Mouse (Mus musculus): ENCODE data around the gene Epb41l2. TPM values are rescaled to one million over a fixed set of nuclear protein-coding genes. Genes with fewer than 3 reads are reported as not detected.

The Epb41l2 gene
- total RNA-seq, 2 experiments from 2014 or later, result 53.9 to 60.5 TPM

GRCm38 (mm10) chr10:25359959-25360811, 587 bp downstream of the Epb41l2 start:
- intact Hi-C loops (cut with DNase I), result loop anchor here (2.0 to 10.0 kb wide), 3 partner anchors 21 to 125 kb away; no protein-coding TSS in a partner anchor
- DNase-seq (ENCODE audit: low spot score), result peak; percentile 9

- no peak for DNase-seq (ENCODE audit: low spot score)
- intact Hi-C loops (cut with DNase I), result loop anchor here (10.0 kb wide), 1 partner anchor 123 kb away; no protein-coding TSS in a partner anchor
Observed at GRCm38 (mm10) chr10:25362235-25362634, 2.6 kb downstream of the Epb41l2 start.

GRCm38 (mm10) chr10:25365158-25365557, 5.6 kb downstream of the Epb41l2 start:
- intact Hi-C loops (cut with DNase I), result loop anchor here (10.0 kb wide), 1 partner anchor 120 kb away; no protein-coding TSS in a partner anchor
- no peak for DNase-seq (ENCODE audit: low spot score)

DNA sequence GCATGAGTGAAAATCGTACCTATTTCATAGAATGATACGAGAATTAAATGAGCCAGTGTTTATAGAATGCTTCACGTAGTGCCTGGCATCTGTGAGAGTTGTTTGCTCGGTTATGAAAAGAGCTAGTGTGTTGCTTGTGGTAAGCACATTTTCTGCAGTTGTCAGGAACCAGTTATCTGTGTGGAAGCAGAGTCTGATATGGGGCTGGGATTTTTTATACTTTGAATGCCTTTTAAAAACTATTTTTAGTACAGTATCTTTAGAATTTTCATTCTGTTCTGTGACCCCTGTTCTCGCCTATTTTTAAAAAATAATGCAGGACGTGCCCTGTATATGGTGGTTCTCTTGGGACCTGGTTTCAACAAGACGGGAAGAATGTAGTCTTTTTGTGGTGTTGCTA, 6.1 kb downstream of the Epb41l2 start:
- no peak for DNase-seq (ENCODE audit: low spot score)
- intact Hi-C loops (cut with DNase I), result loop anchor here (10.0 kb wide), 1 partner anchor 119 kb away; no protein-coding TSS in a partner anchor

- DNase-seq (ENCODE audit: low spot score), result no peak
- intact Hi-C loops (cut with DNase I), result loop anchor here (10.0 kb wide), 1 partner anchor 118 kb away; no protein-coding TSS in a partner anchor
Observed at GRCm38 (mm10) chr10:25366691-25367090, 7.1 kb downstream of the Epb41l2 start.

- intact Hi-C loops (cut with DNase I), result loop anchor here (2.0 to 10.0 kb wide), 2 partner anchors 18 to 116 kb away; no protein-coding TSS in a partner anchor
- DNase-seq (ENCODE audit: low spot score), result no peak
Observed at GRCm38 (mm10) chr10:25368928-25369327, 9.3 kb downstream of the Epb41l2 start.

DNA sequence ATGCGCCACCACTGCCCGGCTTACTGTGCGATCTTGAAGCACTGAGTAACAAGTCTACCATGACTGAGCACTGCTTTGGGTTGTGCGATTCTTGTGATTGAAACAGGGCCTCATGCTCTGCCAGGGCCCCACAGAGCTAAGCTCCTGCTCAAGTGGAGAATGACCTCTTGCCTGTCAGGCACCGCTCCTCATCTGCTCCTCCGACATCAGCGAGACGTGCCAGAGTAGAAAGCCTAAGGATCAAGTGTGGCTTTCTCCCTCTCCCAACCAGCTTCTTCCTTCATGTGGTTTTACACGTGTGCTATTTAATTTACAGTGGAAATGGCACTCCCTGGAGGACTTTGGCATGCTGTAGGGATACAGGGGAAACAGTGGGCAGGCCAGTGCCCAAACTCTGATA, 10.1 kb downstream of the Epb41l2 start:
- intact Hi-C loops (cut with DNase I), result loop anchor here (2.0 to 10.0 kb wide), 2 partner anchors 17 to 115 kb away; no protein-coding TSS in a partner anchor

GRCm38 (mm10) chr10:25371336-25371735, 11.7 kb downstream of the Epb41l2 start:
- intact Hi-C loops (cut with DNase I), result no loop called here

More for the DNA sequence above, 10.1 kb downstream of the Epb41l2 start:
- no peak for DNase-seq (ENCODE audit: low spot score)

GRCm38 (mm10) chr10:25371915-25372371, 12.3 kb downstream of the Epb41l2 start:
- DNase-seq (ENCODE audit: low spot score), result no peak
- intact Hi-C loops (cut with DNase I), result no loop called here

More at GRCm38 (mm10) chr10:25371336-25371735, 11.7 kb downstream of the Epb41l2 start:
- DNase-seq (ENCODE audit: low spot score), result no peak

- intact Hi-C loops (cut with DNase I), result no loop called here
- no peak for DNase-seq (ENCODE audit: low spot score)
Observed at GRCm38 (mm10) chr10:25372510-25373148, 13.0 kb downstream of the Epb41l2 start.

- no peak for DNase-seq (ENCODE audit: low spot score)
- intact Hi-C loops (cut with DNase I), result no loop called here
Observed at GRCm38 (mm10) chr10:25375036-25375435, 15.4 kb downstream of the Epb41l2 start.

DNA sequence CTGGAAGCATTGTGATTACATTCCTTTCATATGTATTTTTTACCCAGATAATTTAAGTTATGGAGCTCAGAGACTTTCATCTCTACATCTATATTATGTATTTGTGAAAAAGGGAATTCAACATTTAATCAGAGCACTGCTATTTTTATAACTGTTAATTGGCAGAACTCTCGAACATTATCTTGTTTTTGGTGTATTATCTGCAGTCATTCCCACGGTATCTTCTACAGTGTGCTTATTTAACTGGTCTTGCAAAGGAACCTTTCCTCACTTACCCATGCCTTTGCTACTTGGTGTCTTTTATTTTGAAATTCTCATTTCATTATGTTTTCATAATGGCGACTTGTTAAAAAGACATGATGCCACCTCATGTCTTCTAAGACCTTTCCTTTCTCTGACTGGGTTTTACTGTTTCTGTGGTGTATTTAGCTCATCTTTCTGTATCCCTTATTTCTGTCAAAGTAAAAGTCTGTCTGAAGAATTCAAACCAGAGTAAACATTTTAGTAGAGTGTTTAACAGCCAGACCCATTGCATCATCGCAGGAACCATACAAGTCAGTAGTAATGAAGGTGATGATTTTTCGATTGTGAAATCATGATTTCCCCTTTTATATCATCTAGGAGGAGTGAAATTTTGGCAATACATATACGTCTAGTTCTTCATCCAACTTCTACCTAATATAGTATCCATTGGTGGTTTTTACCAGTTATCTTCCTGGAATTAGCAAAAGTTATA, 21.3 kb downstream of the Epb41l2 start:
- intact Hi-C loops (cut with DNase I), result loop anchor here (2.0 kb wide), 1 partner anchor 20 kb away; no protein-coding TSS in a partner anchor
- DNase-seq (ENCODE audit: low spot score), result no peak

DNA sequence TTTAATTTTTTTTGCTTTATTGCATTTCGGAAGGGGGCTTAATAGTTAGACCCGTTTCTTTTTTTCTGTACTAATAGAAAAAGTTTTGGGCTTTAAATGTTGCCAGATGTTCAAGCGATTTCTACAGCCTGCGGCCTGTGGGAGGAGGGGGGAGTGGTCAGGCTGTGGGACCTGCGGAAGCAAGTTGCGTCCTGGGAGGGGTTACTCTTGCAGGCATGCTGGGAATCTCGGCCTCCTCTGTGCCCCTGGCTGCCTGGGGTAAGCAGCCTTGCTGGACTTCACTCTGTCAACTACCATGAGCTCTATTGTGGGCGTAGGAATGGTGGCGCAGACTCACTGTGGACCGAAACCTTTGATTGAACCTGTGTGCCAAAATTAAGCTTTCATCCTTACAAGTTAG, 22.4 kb downstream of the Epb41l2 start:
- DNase-seq (ENCODE audit: low spot score), result no peak
- intact Hi-C loops (cut with DNase I), result loop anchor here (2.0 kb wide), 1 partner anchor 21 kb away; no protein-coding TSS in a partner anchor

GRCm38 (mm10) chr10:25383171-25383570, 23.6 kb downstream of the Epb41l2 start:
- intact Hi-C loops (cut with DNase I), result no loop called here
- no peak for DNase-seq (ENCODE audit: low spot score)

- intact Hi-C loops (cut with DNase I), result no loop called here
- no peak for DNase-seq (ENCODE audit: low spot score)
Observed at GRCm38 (mm10) chr10:25384391-25384790, 24.8 kb downstream of the Epb41l2 start.

DNA sequence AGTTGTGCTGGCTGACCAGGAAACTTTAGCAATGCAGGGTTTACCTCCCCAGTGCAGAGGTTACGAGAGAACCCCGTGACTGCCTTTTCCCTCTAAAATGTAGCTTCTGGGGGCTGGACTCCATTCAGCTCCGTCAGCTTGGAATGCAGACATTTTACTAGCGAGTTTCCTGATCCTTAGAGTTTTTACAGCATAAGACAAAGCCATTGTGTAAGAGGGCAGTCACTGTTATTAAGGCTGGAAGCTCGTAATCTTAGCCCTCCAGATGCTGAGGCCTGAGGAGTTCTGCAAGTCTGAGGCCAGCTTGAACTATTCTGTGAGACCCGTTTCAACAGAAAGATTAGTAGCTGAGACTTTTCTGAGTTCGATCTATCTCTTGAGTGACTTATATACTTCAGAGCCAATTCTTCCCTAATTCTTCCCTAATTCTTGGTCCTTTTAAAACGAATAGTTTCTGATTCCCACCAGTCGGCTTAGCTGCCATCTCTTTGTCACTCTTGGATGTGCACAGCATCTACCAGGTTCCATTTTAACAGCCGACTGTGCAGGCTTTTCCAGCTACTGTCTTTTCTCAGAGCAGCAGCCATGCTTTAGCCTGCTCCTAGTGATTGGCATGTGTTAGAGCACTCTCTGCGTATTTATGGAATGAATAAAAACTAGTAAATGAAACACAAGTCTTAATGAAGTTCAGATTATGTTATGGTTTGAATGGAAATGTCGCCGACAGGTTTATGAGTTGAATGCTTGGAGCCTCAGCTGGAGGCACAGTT, 26.4 kb downstream of the Epb41l2 start:
- intact Hi-C loops (cut with DNase I), result loop anchor here (2.0 kb wide), 1 partner anchor 17 kb away; no protein-coding TSS in a partner anchor
- no peak for DNase-seq (ENCODE audit: low spot score)

DNA sequence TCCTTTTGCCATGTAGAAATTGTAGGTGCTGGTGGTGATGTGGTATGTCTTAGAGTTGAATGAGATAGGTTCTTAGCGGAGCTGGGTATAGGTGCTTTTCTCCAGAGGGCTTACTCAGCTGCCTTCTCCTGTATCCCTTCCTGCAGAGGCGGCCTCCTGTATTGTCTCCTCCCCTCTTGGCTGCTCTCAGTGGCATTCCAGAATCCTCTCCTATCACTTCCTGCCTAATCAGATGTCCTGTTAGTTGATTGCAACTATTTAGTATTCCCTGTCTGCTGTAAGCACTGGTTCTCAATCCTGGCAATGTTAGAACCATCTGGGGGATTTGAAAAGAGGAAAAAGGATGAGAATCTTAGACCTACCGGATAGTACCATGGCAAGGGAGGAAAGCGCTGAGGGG, 27.3 kb downstream of the Epb41l2 start:
- DNase-seq (ENCODE audit: low spot score), result no peak
- intact Hi-C loops (cut with DNase I), result loop anchor here (2.0 kb wide), 1 partner anchor 18 kb away; no protein-coding TSS in a partner anchor

- DNase-seq (ENCODE audit: low spot score), result no peak
- intact Hi-C loops (cut with DNase I), result loop anchor here (2.0 kb wide), 1 partner anchor 18 kb away; no protein-coding TSS in a partner anchor
Observed at GRCm38 (mm10) chr10:25387268-25387667, 27.7 kb downstream of the Epb41l2 start.

- intact Hi-C loops (cut with DNase I), result no loop called here
- no peak for DNase-seq (ENCODE audit: low spot score)
Observed at GRCm38 (mm10) chr10:25392786-25393185, 33.2 kb downstream of the Epb41l2 start.

Data from heart, postnatal 25 days (tissue).